Mouse (Mus musculus): ENCODE measurements around the gene Filip1.

Filip1 gene

GRCm38 (mm10) chr9:79989061-79989460 is 23.6 kb downstream of the Filip1 start:
- in situ Hi-C loops (cut with MboI; ENCODE audit: low sequenced_read_pairs) = loop anchor here (25.0 kb wide), 1 partner anchor 177 kb away; no protein-coding TSS in a partner anchor

- in situ Hi-C loops (cut with MboI; ENCODE audit: low sequenced_read_pairs) = loop anchor here (25.0 kb wide), 1 partner anchor 171 kb away; no protein-coding TSS in a partner anchor
Observed at GRCm38 (mm10) chr9:79983244-79983643, 29.4 kb downstream of the Filip1 start.

- in situ Hi-C loops (cut with MboI; ENCODE audit: low sequenced_read_pairs) = loop anchor here (25.0 kb wide), 1 partner anchor 167 kb away; no protein-coding TSS in a partner anchor
Observed at GRCm38 (mm10) chr9:79979274-79979673, 33.4 kb downstream of the Filip1 start.

- in situ Hi-C loops (cut with MboI; ENCODE audit: low sequenced_read_pairs) = loop anchor here (25.0 kb wide), 1 partner anchor 166 kb away; no protein-coding TSS in a partner anchor
Observed at GRCm38 (mm10) chr9:79978228-79979024, 34.2 kb downstream of the Filip1 start.

DNA sequence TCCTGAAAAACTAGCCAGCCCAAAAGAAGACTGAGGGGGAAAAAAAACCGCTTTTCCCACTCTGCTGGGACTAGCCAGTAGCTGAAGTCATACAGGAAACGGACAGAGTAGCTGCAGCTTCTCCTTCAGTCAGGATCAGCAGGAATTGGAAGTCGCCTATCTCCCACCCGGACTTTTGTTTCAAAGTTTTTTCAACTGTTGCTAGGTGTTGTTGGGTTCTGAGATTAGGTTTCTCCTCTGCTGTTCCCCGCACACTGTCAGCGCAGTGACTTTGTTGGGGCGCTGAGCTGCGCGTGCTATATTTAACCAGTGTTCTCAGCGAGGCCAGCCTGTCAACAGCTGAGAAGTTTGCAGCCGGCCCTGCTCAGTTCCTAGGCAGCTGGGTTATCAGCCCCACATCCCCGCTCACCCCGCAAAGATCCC is 35.1 kb downstream of the Filip1 start:
- in situ Hi-C loops (cut with MboI; ENCODE audit: low sequenced_read_pairs) = loop anchor here (25.0 kb wide), 1 partner anchor 165 kb away; no protein-coding TSS in a partner anchor

- in situ Hi-C loops (cut with MboI; ENCODE audit: low sequenced_read_pairs) = loop anchor here (25.0 kb wide), 1 partner anchor 164 kb away; no protein-coding TSS in a partner anchor
Observed at GRCm38 (mm10) chr9:79976789-79977188, 35.9 kb downstream of the Filip1 start.

DNA sequence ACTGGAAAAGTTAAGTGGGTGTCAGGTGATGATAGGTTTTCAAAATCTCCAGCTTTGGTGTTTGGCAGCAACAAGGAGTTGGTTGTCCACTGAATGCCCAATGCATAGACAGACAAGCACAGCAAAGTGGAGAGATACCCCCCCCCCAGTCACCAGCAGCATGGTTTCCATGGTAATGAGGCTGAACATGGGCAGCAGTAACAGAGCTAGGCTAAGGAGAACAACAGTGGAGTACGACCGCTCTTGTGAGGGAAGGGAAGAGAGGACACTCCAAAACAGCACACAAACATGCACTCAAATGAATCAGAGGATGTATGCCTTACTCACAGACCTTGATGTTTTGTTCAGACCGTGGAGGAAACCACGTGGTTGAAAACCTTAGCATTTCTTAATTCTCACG is 37.5 kb downstream of the Filip1 start:
- in situ Hi-C loops (cut with MboI; ENCODE audit: low sequenced_read_pairs) = loop anchor here (25.0 kb wide), 1 partner anchor 163 kb away; no protein-coding TSS in a partner anchor

DNA sequence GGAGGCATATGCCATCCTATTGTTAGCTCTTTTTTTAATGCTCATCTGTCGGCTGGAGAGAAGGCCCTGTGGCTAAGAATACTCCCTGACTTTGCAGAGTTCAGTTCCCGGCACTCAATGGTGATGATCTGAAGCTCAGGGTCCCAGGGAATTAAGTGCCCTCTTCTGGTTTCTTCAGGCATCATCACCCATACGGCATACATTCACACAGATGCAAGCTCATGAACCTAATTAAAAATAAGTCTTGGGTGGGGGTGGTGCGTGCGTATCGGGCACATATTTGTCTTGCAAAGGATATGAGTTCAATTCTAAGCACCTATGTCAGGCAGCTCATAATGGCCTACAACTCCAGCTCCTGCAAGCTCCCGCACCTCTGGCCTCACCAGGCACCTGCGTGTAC is 39.1 kb downstream of the Filip1 start:
- in situ Hi-C loops (cut with MboI; ENCODE audit: low sequenced_read_pairs) = no loop called here

- in situ Hi-C loops (cut with MboI; ENCODE audit: low sequenced_read_pairs) = no loop called here
Observed at GRCm38 (mm10) chr9:79972705-79973104, 39.9 kb downstream of the Filip1 start.

DNA sequence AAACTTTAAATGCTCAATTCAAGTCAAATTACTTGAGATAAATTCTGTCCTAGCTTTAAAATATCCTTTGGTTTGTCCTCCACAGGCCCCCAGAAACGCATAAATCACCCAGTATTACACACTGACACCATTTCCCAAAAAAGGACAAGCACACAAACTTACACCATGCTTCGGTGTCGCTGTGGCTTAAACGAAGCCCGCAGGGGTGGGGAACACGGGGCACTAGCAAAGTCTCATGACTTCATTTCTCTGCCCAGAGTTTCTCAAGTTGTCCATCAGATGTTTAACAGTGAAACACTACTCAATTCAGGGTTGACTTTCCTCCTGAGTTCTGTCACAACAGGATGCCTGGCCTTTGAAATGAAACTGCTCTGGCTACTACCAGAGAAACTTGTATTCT is 41.0 kb downstream of the Filip1 start:
- in situ Hi-C loops (cut with MboI; ENCODE audit: low sequenced_read_pairs) = no loop called here

- in situ Hi-C loops (cut with MboI; ENCODE audit: low sequenced_read_pairs) = no loop called here
Observed at GRCm38 (mm10) chr9:79970659-79971118, 42.0 kb downstream of the Filip1 start.

DNA sequence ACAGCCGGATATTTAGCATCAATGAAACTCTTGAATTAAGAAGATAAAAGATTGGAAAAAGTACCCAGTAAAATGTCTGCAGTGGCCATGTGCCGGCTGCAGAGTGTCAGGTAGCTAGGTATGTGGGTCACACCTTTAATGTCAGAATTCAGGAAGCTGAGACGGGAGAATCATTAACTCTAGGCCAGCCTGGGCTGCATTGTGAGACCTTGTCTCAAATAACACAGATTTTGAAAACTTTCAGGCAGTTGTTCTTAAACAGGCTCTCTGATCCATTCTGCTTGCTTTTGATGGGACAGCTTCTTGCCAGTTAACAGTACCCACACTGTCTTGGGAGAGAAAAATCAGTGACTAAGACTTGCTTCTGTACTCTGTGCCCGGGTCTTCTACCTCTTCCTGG is 43.1 kb downstream of the Filip1 start:
- in situ Hi-C loops (cut with MboI; ENCODE audit: low sequenced_read_pairs) = no loop called here

DNA sequence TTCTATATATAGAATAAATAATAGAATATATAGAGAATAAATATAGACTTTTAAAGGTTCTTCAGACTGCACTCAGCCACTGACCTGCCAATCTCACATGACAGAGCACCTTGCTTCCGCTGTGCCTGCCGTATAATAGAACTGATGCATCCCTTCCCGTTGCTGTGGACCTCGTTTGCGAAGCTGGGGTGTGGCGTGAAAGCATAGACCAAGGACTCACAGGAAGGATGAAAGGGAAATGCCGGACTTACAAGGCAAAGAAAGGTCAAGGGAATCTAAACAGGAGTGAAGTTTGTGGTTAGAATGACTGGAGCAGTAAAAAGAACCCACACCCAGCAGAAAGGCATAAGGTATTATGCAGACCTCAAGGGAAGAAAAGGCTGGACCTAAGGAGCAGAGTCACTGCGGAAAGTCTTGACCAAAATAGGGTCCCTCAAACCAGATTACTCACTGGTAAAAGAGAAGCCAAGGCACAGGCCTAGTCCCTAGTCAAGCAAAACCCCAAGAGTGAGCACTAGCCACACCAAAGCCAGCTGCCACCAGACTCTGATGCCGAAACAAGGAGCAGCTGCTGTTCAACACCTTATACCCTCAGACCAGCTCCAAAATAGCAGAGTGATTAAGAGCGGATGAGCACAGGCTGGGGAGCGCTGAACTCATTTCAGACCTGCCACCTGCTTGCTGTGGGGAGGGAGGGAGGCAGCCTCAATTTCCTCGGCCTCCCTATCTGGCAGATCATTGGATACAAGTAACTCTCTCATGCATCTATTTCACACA is 45.8 kb downstream of the Filip1 start:
- in situ Hi-C loops (cut with MboI; ENCODE audit: low sequenced_read_pairs) = no loop called here

GRCm38 (mm10) chr9:79965600-79966392 is 46.9 kb downstream of the Filip1 start:
- in situ Hi-C loops (cut with MboI; ENCODE audit: low sequenced_read_pairs) = no loop called here

- in situ Hi-C loops (cut with MboI; ENCODE audit: low sequenced_read_pairs) = no loop called here
Observed at GRCm38 (mm10) chr9:79965003-79965402, 47.6 kb downstream of the Filip1 start.

- in situ Hi-C loops (cut with MboI; ENCODE audit: low sequenced_read_pairs) = no loop called here
Observed at GRCm38 (mm10) chr9:79961630-79962285, 50.9 kb downstream of the Filip1 start.

- in situ Hi-C loops (cut with MboI; ENCODE audit: low sequenced_read_pairs) = no loop called here
Observed at GRCm38 (mm10) chr9:79960453-79960852, 52.2 kb downstream of the Filip1 start.

- in situ Hi-C loops (cut with MboI; ENCODE audit: low sequenced_read_pairs) = no loop called here
Observed at GRCm38 (mm10) chr9:79958395-79958794, 54.3 kb downstream of the Filip1 start.

DNA sequence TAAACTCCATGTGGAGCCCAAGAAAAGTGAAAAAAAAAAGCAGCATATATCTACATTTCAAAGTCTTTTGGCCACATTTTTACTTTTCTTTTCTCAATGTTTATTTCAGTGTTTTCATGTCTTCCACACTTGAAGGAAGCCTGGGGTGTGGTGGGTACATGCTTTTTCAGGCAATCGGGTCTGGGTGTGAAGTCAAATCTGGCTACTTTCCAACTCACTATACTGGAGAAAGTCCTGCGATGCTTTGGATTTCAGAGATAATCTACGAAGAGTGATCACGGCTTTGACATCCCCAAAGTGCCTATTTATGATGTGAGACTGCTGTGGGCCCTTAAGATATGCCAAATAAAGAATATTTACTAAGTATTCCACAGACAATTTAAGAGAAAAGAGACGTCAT is 57.7 kb downstream of the Filip1 start:
- in situ Hi-C loops (cut with MboI; ENCODE audit: low sequenced_read_pairs) = no loop called here

GRCm38 (mm10) chr9:79951984-79952383 is 60.7 kb downstream of the Filip1 start:
- in situ Hi-C loops (cut with MboI; ENCODE audit: low sequenced_read_pairs) = no loop called here

All from CH12F3 (cell line).